Mouse (Mus musculus): ENCODE measurements around the gene Gm3183.
"Not testable (repeated sequence)": the region's sequence is repeated elsewhere in the genome, so short reads cannot be mapped to it uniquely, and the experiment has no call there.

The Gm3183 gene

GRCm38 (mm10) chr5:94865136-94865535 lies at the start of gene Gm3183:
Gene Gm3183 (plus strand): TSS chr5:94865436.
- DNase-seq (ENCODE audit: extremely low read depth, low read depth, low spot score), result not testable (repeated sequence)

Data from fat pad, adult 2 months (tissue).